Mouse (Mus musculus) urinary bladder, adult 18-20 months (tissue): Measurements from ENCODE around the gene Cyp2u1.

Experiments
- DNase-seq, 2 experiments: peaks; one replicate each; pipeline ENCODE4 v3.0.0; 2022; ENCODE audit warnings: low spot score in 2 of 2, mixed read lengths in 2 of 2

The Cyp2u1 gene

GRCm38 (mm10) chr3:131306255-131306654 lies 3.2 kb upstream of the Cyp2u1 start:
- no peak for DNase-seq

GRCm38 (mm10) chr3:131303320-131303714 lies 290 bp upstream of the Cyp2u1 start:
- DNase-seq: no peak

- DNase-seq: no peak
These were observed 3.1 kb downstream of the Cyp2u1 start for GRCm38 (mm10) chr3:131299908-131300307.

- DNase-seq: no peak
These were observed 3.9 kb downstream of the Cyp2u1 start for GRCm38 (mm10) chr3:131299078-131299477.

- DNase-seq: no peak
These were observed 6.1 kb downstream of the Cyp2u1 start for GRCm38 (mm10) chr3:131296893-131297292.

- no peak for DNase-seq
These were observed 7.4 kb downstream of the Cyp2u1 start for GRCm38 (mm10) chr3:131295513-131296200.

- no peak for DNase-seq
These were observed 8.5 kb downstream of the Cyp2u1 start for GRCm38 (mm10) chr3:131294503-131294902.

GRCm38 (mm10) chr3:131292959-131293358 lies 10.1 kb downstream of the Cyp2u1 start:
- DNase-seq: no peak

- DNase-seq: no peak
These were observed 10.7 kb downstream of the Cyp2u1 start for GRCm38 (mm10) chr3:131292349-131292748.

- DNase-seq: no peak
These were observed 11.1 kb downstream of the Cyp2u1 start for GRCm38 (mm10) chr3:131291890-131292289.

GRCm38 (mm10) chr3:131274151-131274550 lies 28.9 kb downstream of the Cyp2u1 start:
- no peak for DNase-seq

- no peak for DNase-seq
These were observed 30.5 kb downstream of the Cyp2u1 start for GRCm38 (mm10) chr3:131272374-131273100.

GRCm38 (mm10) chr3:131271559-131272373 lies 31.3 kb downstream of the Cyp2u1 start, which contains the start of gene Hadh:
Gene Hadh (minus strand): TSS chr3:131272101.
- peak; percentile 75 to 80 for DNase-seq

GRCm38 (mm10) chr3:131271157-131271556 lies 31.9 kb downstream of the Cyp2u1 start:
- peak; percentile 16 to 28 for DNase-seq

- DNase-seq: no peak
These were observed 32.6 kb downstream of the Cyp2u1 start for GRCm38 (mm10) chr3:131270381-131270780.

GRCm38 (mm10) chr3:131266366-131267050 lies 36.5 kb downstream of the Cyp2u1 start:
- no peak for DNase-seq

GRCm38 (mm10) chr3:131265516-131265915 lies 37.5 kb downstream of the Cyp2u1 start:
- no peak for DNase-seq

GRCm38 (mm10) chr3:131263766-131264486 lies 39.1 kb downstream of the Cyp2u1 start:
- DNase-seq: no peak

- DNase-seq: no peak
These were observed 42.6 kb downstream of the Cyp2u1 start for GRCm38 (mm10) chr3:131260418-131260817.

- DNase-seq: no peak
These were observed 43.5 kb downstream of the Cyp2u1 start for GRCm38 (mm10) chr3:131259392-131259965.

GRCm38 (mm10) chr3:131258921-131259320 lies 44.1 kb downstream of the Cyp2u1 start:
- no peak for DNase-seq
